Mouse (Mus musculus) E14TG2a.4 (cell line): ENCODE measurements around the gene Carmil1.

ENCODE experiments used
- CTCF ChIP-seq: conservative IDR thresholded peaks from 2 replicates; pipeline ENCODE4 v1.5.1; 2014; ENCODE audit warnings: low read length
- POU5F1 ChIP-seq: IDR thresholded peaks from 2 replicates; pipeline ENCODE4 v1.6.1; 2014; ENCODE audit warnings: low read length, borderline replicate concordance

- TF ChIP-seq CTCF (no peak), POU5F1 (no peak; the same call in 1 of the 2 replicates)
Observed at GRCm38 (mm10) chr13:23994024-23994423, 286.6 kb downstream of the Carmil1 start.
